8 mouse cellular contexts compared by ENCODE assay signal in the genomic region with DNA sequence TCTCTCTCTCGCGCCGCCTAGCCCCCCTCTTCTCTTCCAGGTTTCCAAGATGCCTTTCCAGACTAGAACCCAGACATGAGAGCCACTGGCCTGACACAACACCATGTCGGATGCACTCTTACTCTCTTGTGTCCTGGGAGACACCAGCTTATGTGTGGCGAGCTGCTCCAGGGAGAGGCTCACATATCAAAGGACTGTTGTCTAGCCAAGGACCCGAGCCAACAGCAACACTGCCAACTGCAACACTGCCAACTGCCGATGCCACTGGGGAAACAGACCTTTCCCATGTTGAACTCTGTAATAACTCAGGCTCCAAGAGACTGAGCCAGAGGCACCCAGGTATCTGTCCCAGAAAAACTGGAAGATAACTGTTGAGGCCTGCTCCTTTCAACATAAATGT. TPM values are rescaled to one million over a fixed set of nuclear protein-coding genes. Genes with fewer than 3 reads are reported as not detected.
DNase-seq lines count a peak whose midpoint lies in the region; ATAC-seq lines count a peak whose summit lies in the region.

No protein-coding gene starts in this region.

- peak; percentile 17 to 24 for DNase-seq in left cerebral cortex, adult 18-20 months (ENCODE audit: low spot score in 2 of 2)
- DNase-seq in left cerebral cortex, adult 11 months (ENCODE audit: low spot score), result no peak
- DNase-seq in brain, adult 2 months (ENCODE audit: low read depth, low spot score), result peak; percentile 80
- peak; percentile 81 for DNase-seq in gastrocnemius, postnatal 25 days
- peak; percentile 47 to 53 for DNase-seq in layer of hippocampus, adult 8-10 months (ENCODE audit: low spot score in 2 of 2)
- no peak for DNase-seq in testis, postnatal 10 days (ENCODE audit: low spot score)
- DNase-seq in embryo, embryonic 9.5 days (ENCODE audit: extremely low spot score), result no peak

- no peak for ATAC-seq in megakaryocyte, adult 5-6 weeks (ENCODE audit: poor library complexity, severe bottlenecking)

RNA-seq across cellular contexts. Expression of a gene that starts 10.0 kb away (rescaled TPM):
- total RNA-seq in left cerebral cortex, adult 18-20 months (2021), result 10 to 100 TPM; 28.9 to 33.8 TPM
- 10 to 100 TPM; 26.3 to 27.1 TPM for total RNA-seq in gastrocnemius, postnatal 25 days (2021)
- 10 to 100 TPM; 30.9 to 44.4 (median 38.5) TPM for total RNA-seq in layer of hippocampus, adult 8-10 months (2022)
- 20.0 and 22.0 TPM in 2 replicates for total RNA-seq in megakaryocyte, adult 5-6 weeks (2015)
- total RNA-seq in megakaryocyte, adult 5-6 weeks (2017), result 24.1 and 26.6 TPM in 2 replicates

RNA-seq across cellular contexts. Expression of a gene that starts 10.0 kb away (rescaled TPM):
- 1 to 10 TPM; 2.2 to 2.7 TPM for total RNA-seq in left cerebral cortex, adult 18-20 months (2021)
- total RNA-seq in gastrocnemius, postnatal 25 days (2021), result not detected
- 1 to 10 TPM; 2.1 to 2.8 (median 2.4) TPM for total RNA-seq in layer of hippocampus, adult 8-10 months (2022)
- not detected in 2 replicates for total RNA-seq in megakaryocyte, adult 5-6 weeks (2015)
- total RNA-seq in megakaryocyte, adult 5-6 weeks (2017), result not detected in 2 replicates

RNA-seq across cellular contexts. Expression of a gene that starts 17.7 kb away (rescaled TPM):
- total RNA-seq in left cerebral cortex, adult 18-20 months (2021), result 10 to 100 TPM; 37.6 to 60.4 TPM
- total RNA-seq in gastrocnemius, postnatal 25 days (2021), result 10 to 100 TPM; 11.1 to 11.2 TPM
- total RNA-seq in layer of hippocampus, adult 8-10 months (2022), result 10 to 100 TPM; 45.5 to 60.9 (median 54.8) TPM
- total RNA-seq in megakaryocyte, adult 5-6 weeks (2015), result 25.3 and 30.6 TPM in 2 replicates
- 13.1 and 13.8 TPM in 2 replicates for total RNA-seq in megakaryocyte, adult 5-6 weeks (2017)

RNA-seq across cellular contexts. Expression of a gene that starts 17.7 kb away (rescaled TPM):
- 10 to 100 TPM; 28.4 to 39.1 TPM for total RNA-seq in left cerebral cortex, adult 18-20 months (2021)
- total RNA-seq in gastrocnemius, postnatal 25 days (2021), result 1 to 10 TPM; 8.9 to 9.4 TPM
- 10 to 100 TPM; 22.5 to 29.2 (median 26.0) TPM for total RNA-seq in layer of hippocampus, adult 8-10 months (2022)
- total RNA-seq in megakaryocyte, adult 5-6 weeks (2015), result 13.2 and 22.5 TPM in 2 replicates
- total RNA-seq in megakaryocyte, adult 5-6 weeks (2017), result 34.1 and 52.3 TPM in 2 replicates

RNA-seq across cellular contexts. Expression of a gene that starts 25.8 kb away (rescaled TPM):
- total RNA-seq in left cerebral cortex, adult 18-20 months (2021), result 100 to 1,000 TPM in 1 of 2 experiments, 10 to 100 TPM in 1; 93.1 to 102 TPM
- 10 to 100 TPM; 28.4 to 41.6 TPM for total RNA-seq in gastrocnemius, postnatal 25 days (2021)
- total RNA-seq in layer of hippocampus, adult 8-10 months (2022), result 100 to 1,000 TPM; 110 to 126 (median 119) TPM
- total RNA-seq in megakaryocyte, adult 5-6 weeks (2015), result 0.09 TPM in 1 of 2 replicates, not detected in the other
- total RNA-seq in megakaryocyte, adult 5-6 weeks (2017), result 0.08 and 0.44 TPM in 2 replicates

Comparison
In these comparisons a context has a peak if more than half of its experiments do, and no peak if none do; other contexts are left out.
1. DNase-seq: peak in left cerebral cortex, adult 18-20 months (2 of 2), brain, adult 2 months (single experiment), gastrocnemius, postnatal 25 days (single experiment) and layer of hippocampus, adult 8-10 months (2 of 2); none in left cerebral cortex, adult 11 months (single experiment), testis, postnatal 10 days (single experiment) and embryo, embryonic 9.5 days (single experiment).